Comparison of ENCODE assay signal across 9 mouse cellular contexts in the genomic region with DNA sequence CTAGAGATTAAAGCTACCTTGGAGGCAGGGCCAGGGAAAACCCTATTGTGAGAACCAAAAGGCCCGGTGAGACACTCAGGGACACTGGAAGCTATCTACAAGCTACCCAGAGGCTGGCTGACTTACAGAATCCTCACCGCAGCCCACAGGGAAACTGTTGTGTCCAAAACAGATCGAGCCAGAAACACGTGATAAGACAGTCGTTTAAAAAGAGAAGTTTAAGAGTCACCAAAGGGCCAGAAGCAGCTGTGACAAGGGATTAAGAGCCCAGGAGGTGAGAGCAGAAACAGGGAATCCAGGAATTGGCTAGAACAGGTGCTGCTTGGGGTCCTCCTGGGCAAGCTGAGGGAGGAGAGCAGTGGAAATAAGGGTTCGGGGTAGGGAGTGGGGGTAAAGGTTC.
DNase-seq lines count a peak whose midpoint lies in the region; ATAC-seq and TF ChIP-seq lines count a peak whose summit lies in the region.
"Had no signal": no experiment of that assay in that cellular context is flagged by ENCODE, and none has a peak within 500 bp of the region (broad histone marks: within the 10 kb centered on the region; RNA-seq: fewer than 3 reads in every experiment).

No protein-coding gene starts in this region.

- no peak overlapping the region for H3K9ac ChIP-seq in forebrain, embryonic 13.5 days
- H3K9ac ChIP-seq in neural tube, embryonic 15.5 days (replicated peaks): no peak overlapping the region
- H3K9ac ChIP-seq in stomach, postnatal 0 days (ENCODE audit: low read length): no peak overlapping the region
- no peak overlapping the region for H3K9ac ChIP-seq in lung, postnatal 0 days (replicated peaks; ENCODE audit: low read depth)

- TF ChIP-seq CTCF in stomach, postnatal 0 days (IDR thresholded peaks at IDR 0.05; ENCODE audit: low read depth): no peak
- TF ChIP-seq CTCF in lung, postnatal 0 days (IDR thresholded peaks at IDR 0.05): no peak

- intact Hi-C loops in heart, postnatal 36 days (cut with DNase I): loop anchor here (2.0 kb wide), 2 partner anchors 33 to 73 kb away; a partner anchor contains a TSS

- no peak for DNase-seq in forebrain, embryonic 10.5 days (ENCODE audit: extremely low spot score, low spot score)
- DNase-seq in neural tube, embryonic 10.5 days (ENCODE audit: extremely low spot score, low spot score): no peak
- DNase-seq in heart, postnatal 36 days: peak; percentile 33 to 36
- DNase-seq in stomach, postnatal 0 days (ENCODE audit: low spot score): no peak
- no peak for DNase-seq in adrenal gland, adult 18-20 months (ENCODE audit: low spot score in 2 of 2)
- no peak for DNase-seq in lung, postnatal 0 days (ENCODE audit: low spot score)
- DNase-seq: lung, postnatal 10 days had no signal

- ATAC-seq in forebrain, embryonic 13.5 days: no peak
- ATAC-seq in neural tube, embryonic 15.5 days (ENCODE audit: low FRiP score): no peak
- ATAC-seq in stomach, postnatal 0 days (ENCODE audit: low FRiP score, low TSS enrichment): no peak
- ATAC-seq in lung, postnatal 0 days: no peak

- 0 out of 2 replicates have a peak overlapping the region, but pooled peaks have one; percentile 2 for H3K27ac ChIP-seq in forebrain, embryonic 10.5 days
- no peak overlapping the region for H3K27ac ChIP-seq in forebrain, embryonic 13.5 days
- H3K27ac ChIP-seq in neural tube, embryonic 15.5 days (replicated peaks): 0 out of 2 replicates have a peak overlapping the region, but pooled peaks have one; percentile 33
- H3K27ac ChIP-seq in stomach, postnatal 0 days (replicated peaks): peak overlapping the region; percentile 90
- H3K27ac ChIP-seq in lung, postnatal 0 days (ENCODE audit: low read length): no peak overlapping the region

- H3K4me2 ChIP-seq in forebrain, embryonic 13.5 days: no peak overlapping the region
- no peak overlapping the region for H3K4me2 ChIP-seq in neural tube, embryonic 15.5 days
- H3K4me2 ChIP-seq in stomach, postnatal 0 days (replicated peaks; ENCODE audit: low read depth): no peak overlapping the region
- no peak overlapping the region for H3K4me2 ChIP-seq in lung, postnatal 0 days (replicated peaks; ENCODE audit: low read depth, low read length)

- no peaks in the 10 kb centered on the region for H3K36me3 ChIP-seq in forebrain, embryonic 10.5 days (replicated peaks)
- H3K36me3 ChIP-seq in forebrain, embryonic 13.5 days (ENCODE audit: poor library complexity, severe bottlenecking): no peaks in the 10 kb centered on the region
- H3K36me3 ChIP-seq in neural tube, embryonic 15.5 days: no peaks in the 10 kb centered on the region
- no peaks in the 10 kb centered on the region for H3K36me3 ChIP-seq in stomach, postnatal 0 days (ENCODE audit: control insufficient read depth, insufficient read depth, low read length)
- no peaks in the 10 kb centered on the region for H3K36me3 ChIP-seq in lung, postnatal 0 days (ENCODE audit: insufficient read depth, low read length)

- WGBS in forebrain, embryonic 10.5 days: 57% methylated on average over 6 of the region's 6 CpGs
- 58% methylated on average over 6 of the region's 6 CpGs for WGBS in forebrain, embryonic 13.5 days
- 69% methylated on average over 6 of the region's 6 CpGs for WGBS in neural tube, embryonic 15.5 days
- WGBS in stomach, postnatal 0 days: 51% methylated on average over 6 of the region's 6 CpGs
- WGBS in lung, postnatal 0 days: 49% methylated on average over 6 of the region's 6 CpGs

- H3K4me3 ChIP-seq in forebrain, embryonic 10.5 days: no peak overlapping the region
- H3K4me3 ChIP-seq in forebrain, embryonic 13.5 days: no peak overlapping the region
- H3K4me3 ChIP-seq in neural tube, embryonic 15.5 days (replicated peaks): no peak overlapping the region
- no peak overlapping the region for H3K4me3 ChIP-seq in stomach, postnatal 0 days (ENCODE audit: low read depth, low read length)
- H3K4me3 ChIP-seq in lung, postnatal 0 days (ENCODE audit: low read depth, low read length): no peak overlapping the region

- no peaks in the 10 kb centered on the region for H3K27me3 ChIP-seq in forebrain, embryonic 10.5 days (ENCODE audit: poor library complexity, severe bottlenecking)
- H3K27me3 ChIP-seq in forebrain, embryonic 13.5 days: no peaks in the 10 kb centered on the region
- no peaks in the 10 kb centered on the region for H3K27me3 ChIP-seq in neural tube, embryonic 15.5 days (replicated peaks)
- no peaks in the 10 kb centered on the region for H3K27me3 ChIP-seq in stomach, postnatal 0 days (ENCODE audit: control insufficient read depth, insufficient read depth, low read length)
- no peaks in the 10 kb centered on the region for H3K27me3 ChIP-seq in lung, postnatal 0 days (replicated peaks; ENCODE audit: insufficient read depth, low read length)

- H3K4me1 ChIP-seq in forebrain, embryonic 10.5 days: peaks cover 16% of the 10 kb centered on the region
- peaks cover 12% of the 10 kb centered on the region for H3K4me1 ChIP-seq in forebrain, embryonic 13.5 days
- H3K4me1 ChIP-seq in neural tube, embryonic 15.5 days: peaks cover 16% of the 10 kb centered on the region
- H3K4me1 ChIP-seq in stomach, postnatal 0 days (replicated peaks; ENCODE audit: control insufficient read depth, insufficient read depth): peaks cover 10% of the 10 kb centered on the region; the same call in 1 of the 2 replicates
- H3K4me1 ChIP-seq in lung, postnatal 0 days (ENCODE audit: insufficient read depth, low read depth, low read length): no peaks in the 10 kb centered on the region; the same call in 1 of the 2 replicates

- no peak for TF ChIP-seq EP300 in stomach, postnatal 0 days (optimal IDR thresholded peaks at IDR 0.05)
- TF ChIP-seq EP300 in lung, postnatal 0 days (IDR thresholded peaks at IDR 0.05): no peak

- H3K9me3 ChIP-seq in forebrain, embryonic 10.5 days: no peaks in the 10 kb centered on the region
- H3K9me3 ChIP-seq in forebrain, embryonic 13.5 days (replicated peaks): no peaks in the 10 kb centered on the region
- no peaks in the 10 kb centered on the region for H3K9me3 ChIP-seq in neural tube, embryonic 15.5 days (replicated peaks)
- no peaks in the 10 kb centered on the region for H3K9me3 ChIP-seq in stomach, postnatal 0 days (ENCODE audit: control insufficient read depth, low read length)
- H3K9me3 ChIP-seq in lung, postnatal 0 days (ENCODE audit: low read length): no peaks in the 10 kb centered on the region

Comparison
In these comparisons a context has a peak if more than half of its experiments do, and no peak if none do; other contexts are left out.
1. H3K27ac ChIP-seq: peak in forebrain, embryonic 10.5 days (single experiment), neural tube, embryonic 15.5 days (single experiment) and stomach, postnatal 0 days (single experiment); none in forebrain, embryonic 13.5 days (single experiment) and lung, postnatal 0 days (single experiment).
2. DNase-seq: peak in heart, postnatal 36 days (2 of 2); none in forebrain, embryonic 10.5 days (single experiment), neural tube, embryonic 10.5 days (single experiment), stomach, postnatal 0 days (single experiment), adrenal gland, adult 18-20 months (0 of 2) and lung, postnatal 0 days (single experiment).